Mouse (Mus musculus): ENCODE measurements around the gene Pelp1.
"Not testable (repeated sequence)": the region's sequence is repeated elsewhere in the genome, so short reads cannot be mapped to it uniquely, and the experiment has no call there.

Gene Pelp1

DNA sequence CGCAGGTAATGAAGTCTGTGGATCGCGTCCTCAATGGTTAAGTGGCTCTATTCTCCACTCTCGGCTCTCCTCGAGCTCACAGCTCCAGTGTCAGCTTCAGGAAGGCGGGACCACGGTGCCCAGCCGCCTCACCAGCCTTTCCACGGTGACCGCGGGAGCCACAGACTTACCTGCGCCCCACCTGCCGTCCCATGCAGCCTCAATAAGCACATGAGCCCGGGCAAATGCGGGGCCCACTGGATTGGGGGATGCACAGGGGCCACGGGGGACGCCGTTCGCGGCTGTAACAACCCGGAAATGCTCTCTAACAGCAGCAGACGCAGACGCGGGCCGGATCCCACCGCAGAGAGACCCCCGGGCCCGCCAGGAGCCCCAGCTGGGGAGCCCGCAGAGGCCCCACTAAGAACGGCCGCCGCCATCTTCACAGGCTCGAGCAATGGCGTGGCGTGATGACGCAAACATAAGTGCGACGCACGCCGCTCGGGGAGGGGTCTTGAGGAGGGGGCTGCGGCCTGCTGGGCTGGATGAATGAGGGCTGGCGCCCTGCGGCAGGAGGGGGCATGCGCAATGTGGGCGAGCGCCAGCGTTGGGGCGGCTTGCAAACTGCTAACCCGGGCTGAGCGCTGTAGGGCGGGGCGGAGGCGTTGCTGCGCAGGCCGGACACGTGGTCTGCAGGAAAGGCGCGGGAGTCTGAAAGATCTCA lies at the start of gene Pelp1:
Gene Pelp1 (minus strand): TSS at position 438 of the 703 bp plus-strand sequence.
- DNase-seq: peak; percentile 87

DNA sequence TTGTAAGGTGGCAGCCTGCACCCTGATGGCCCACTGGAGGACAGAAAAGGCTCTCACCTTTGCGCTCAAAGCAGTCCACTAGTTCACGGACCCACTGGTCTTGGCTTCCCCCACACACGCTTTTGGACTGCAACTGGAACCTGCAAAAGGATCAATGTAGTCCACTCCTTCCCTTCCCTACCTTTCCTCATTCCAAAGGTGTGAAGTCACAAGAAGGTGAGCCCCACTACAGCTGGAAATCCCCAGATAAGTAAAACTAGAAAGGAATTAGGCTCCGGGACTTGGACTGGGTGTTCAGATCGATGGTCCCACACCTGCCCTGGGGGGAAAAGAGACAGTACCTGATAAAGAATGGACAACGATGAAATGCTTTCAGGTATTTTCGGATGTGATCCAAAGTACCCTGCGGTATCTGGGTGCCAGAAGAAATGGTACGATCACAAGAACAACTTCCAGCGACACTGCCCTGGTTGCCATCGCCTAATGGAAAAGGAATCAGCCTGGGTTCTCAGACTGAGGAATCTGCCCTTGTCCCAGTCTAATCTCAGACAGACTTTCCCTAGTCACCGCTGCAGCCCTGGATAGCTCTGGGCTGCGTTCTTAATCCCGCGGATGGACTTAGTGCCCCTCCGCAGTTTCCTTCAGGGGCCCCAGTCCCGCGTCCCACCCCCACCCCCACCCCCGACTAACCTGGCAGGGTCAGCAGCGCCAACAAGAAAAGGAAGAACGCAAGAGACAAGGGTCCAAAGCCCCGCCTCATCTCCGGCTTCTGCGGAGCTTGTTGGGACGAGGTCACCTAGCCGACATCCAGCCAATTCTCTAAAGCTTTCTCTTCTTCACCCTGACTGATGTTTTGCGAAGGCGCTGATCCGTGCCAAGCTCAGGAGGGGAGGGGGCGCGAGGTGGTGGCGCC lies 49.1 kb upstream of the Pelp1 start, which contains the start of gene Zmynd15:
Gene Zmynd15 (plus strand): TSS at position 746 of the 913 bp plus-strand sequence.
- DNase-seq: no peak

DNA sequence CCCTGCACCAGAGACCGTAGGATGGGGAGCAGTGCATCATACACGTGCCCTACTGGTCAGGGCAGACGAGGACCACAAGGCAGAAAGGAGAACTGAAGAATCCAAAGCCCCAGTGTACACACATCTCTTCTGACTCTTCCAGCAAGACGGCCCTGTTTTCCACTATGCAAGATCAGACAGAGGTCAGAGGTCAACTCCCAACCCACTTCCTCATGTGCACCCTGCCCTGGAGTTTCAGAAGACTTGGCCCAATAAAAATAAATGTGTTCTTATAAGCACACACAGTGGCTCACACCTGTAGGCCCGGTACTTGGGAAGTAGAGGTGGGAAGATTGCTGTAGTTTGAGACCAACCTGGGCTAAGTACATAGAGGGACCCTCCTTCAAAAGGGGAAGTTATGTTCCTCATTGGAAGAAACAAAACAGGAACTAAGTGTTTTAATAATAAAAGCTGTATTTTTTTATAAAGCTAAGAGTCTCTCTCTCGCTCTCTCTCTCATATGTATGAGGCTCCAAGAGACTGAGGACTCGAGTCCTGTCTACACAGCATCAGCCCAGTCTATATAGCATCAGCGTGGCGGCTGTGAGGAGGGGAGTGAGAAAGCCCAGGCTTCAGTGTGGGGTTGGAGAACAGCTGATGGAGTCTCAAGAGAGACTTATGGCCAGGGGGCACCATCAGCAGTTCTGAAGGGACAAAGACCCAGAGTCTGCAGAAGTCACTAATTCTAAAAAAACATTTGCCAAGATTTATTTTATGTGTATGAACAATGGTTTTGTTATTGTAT lies 43.6 kb upstream of the Pelp1 start:
- DNase-seq: no peak

DNA sequence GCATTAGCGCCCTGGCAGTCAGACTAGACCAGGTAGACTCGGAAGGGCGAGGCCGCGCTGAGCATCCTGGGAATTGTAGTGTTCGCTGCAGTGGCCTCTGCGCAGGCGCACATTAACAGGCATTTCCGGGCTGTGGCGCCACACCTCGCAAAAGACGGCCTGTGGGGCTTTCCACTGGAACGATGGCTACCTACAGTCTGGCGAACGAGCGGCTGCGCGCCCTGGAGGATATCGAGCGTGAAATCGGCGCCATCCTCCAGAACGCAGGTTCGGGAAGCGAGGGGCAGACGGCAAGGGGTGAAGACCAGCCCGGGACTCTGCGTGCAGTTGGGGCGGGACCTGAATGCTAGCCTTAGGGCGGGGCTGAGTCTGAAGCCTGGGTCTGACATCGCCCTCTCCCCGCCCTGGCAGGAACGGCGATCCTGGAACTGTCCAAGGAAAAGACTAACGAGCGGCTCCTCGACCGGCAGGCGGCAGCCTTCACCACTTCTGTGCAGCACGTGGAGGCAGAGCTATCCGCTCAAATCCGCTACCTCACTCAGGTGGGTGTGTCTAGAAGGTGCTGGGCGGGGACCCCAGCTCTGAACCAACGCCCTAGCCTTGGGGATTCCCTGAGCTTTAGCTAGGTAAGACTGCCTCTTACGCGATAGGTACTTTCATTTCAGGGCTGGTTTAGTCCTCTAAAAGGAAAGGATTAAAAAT lies 42.1 kb upstream of the Pelp1 start, which contains the start of gene Med11:
Gene Med11 (plus strand): TSS at position 123 of the 702 bp plus-strand sequence.
- DNase-seq: peak; percentile 96

DNA sequence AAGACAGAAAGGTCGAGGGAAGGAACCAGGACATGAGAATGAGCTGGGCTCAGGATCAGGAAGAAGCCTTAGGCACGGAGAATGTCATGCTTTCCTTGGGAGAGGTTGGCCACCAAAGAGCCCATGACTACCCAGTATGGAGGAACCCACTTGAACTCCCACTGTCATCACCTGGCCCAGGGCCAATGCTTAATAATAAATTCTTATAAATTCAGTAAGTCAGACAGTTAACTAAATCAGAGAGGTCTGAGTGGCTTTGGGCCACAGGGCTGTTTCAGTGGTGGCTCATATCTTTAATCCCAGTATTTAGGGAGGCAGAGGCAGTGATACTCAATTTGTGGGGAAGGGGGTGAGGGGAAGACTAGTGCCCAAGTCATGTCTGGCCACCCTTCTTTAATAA lies 41.1 kb upstream of the Pelp1 start:
- no peak for DNase-seq

DNA sequence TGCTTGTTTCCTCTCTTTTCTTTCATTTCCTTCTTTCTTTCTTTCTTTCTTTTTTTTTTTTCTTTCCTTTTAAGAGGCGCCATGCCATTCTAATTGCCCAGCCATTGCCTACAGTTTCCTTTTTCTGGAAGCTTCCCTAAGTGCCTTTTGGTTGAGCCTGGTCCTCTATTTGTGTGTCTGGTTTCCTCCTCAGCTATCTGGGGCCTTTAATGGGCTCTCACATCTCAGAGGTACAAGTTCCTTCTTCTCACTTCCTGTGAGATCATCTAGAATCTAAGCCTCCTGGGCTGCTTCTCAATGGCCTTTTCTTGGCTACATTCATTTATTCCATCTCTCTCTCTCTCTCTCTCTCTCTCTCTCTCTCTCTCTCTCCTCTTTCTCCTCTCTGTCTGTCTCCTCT lies 37.5 kb upstream of the Pelp1 start:
- no peak for DNase-seq

DNA sequence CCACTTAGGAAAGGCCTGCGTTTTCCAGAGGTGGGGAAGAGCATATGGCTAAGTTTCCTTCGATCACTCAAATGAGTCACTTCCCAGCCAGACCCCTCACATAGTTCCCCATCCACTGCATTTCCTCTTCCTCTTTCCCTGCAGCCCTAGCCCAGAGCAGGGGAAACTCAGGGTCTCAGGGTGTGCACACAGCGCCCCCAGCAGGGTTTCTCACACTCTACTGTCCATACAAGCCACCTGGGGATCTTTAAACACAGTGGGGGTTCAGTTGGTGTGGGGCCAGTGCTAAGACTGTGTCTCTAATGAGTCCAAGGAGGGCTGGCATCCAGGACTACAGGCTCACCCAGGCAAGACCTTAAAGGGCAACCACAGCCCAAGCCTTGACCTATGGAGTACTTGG lies 36.9 kb upstream of the Pelp1 start:
- no peak for DNase-seq

DNA sequence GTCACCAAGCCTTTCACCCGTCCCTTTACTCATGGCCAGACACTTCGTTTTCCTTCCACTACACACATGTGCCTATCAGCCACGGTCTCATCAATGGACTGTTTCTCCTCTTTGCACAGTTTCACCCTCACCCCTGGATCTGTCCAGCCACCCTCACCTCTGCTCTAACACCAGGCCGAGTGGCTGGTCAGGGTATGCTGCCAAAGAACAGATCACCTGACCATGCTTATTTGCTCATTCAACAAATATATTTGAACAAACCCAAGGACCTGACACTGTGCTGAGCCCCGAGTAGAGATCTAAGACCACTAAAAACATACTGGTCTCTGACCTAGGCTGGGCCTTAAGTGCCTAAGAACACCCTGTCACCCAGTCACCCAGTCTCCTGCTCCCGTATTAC lies 34.8 kb upstream of the Pelp1 start:
- no peak for DNase-seq

DNA sequence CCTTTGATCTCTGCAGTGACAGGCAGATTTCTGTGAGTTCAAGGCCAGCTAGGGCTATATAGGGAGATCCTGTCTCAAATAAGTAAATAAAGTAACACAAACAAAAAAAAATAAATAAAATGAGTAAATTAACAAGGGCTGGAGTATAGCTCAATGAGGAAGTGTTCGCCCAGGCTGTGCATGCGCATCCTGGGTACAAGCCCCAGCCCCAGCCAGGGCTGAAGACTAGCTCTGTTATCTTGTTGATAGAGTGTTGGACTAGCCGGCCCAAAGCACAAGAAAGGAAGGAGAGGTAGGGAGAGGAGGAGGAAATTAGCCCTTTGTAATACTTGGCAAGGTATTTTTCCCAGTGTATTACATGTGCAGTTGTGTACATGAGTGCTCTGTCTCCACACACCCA lies 34.1 kb upstream of the Pelp1 start:
- no peak for DNase-seq

DNA sequence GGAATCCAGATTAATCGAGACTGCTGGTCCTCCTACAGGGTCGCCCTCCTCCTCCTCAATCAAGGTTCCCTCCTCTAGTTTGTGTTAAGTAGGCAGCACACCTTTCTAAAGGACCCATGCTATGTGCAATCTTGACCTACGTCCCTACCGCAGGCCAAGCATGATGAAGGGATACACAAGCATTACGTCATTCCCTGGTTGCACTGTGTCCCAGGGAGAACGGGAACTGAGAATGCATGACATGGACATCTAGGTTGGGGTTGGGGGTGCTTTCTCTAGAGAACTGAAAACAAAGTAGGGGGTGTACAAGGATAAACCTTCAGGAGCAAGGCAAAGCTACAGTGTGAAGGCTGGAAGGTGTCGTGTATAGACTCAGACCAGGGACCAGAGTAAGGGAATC lies 32.1 kb upstream of the Pelp1 start:
- no peak for DNase-seq

DNA sequence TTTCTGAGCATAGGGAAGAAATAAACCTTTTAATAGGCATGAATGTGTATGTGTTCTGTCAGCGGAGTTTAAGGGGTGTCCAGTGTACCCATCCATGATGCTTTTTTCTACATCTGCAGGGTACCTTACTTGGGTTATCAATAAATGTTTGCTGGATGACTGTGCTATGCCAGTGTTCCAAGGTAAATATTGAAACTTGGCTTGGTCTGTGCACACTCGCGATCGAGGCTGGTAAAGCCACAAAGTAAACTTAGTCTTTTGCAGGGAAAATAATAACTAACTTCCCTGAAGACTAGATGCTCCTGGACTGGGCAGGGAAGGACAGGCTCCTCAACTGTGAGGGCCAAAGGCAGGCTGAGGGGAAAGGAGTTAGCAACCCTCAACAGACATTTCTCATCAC lies 30.8 kb upstream of the Pelp1 start:
- no peak for DNase-seq

DNA sequence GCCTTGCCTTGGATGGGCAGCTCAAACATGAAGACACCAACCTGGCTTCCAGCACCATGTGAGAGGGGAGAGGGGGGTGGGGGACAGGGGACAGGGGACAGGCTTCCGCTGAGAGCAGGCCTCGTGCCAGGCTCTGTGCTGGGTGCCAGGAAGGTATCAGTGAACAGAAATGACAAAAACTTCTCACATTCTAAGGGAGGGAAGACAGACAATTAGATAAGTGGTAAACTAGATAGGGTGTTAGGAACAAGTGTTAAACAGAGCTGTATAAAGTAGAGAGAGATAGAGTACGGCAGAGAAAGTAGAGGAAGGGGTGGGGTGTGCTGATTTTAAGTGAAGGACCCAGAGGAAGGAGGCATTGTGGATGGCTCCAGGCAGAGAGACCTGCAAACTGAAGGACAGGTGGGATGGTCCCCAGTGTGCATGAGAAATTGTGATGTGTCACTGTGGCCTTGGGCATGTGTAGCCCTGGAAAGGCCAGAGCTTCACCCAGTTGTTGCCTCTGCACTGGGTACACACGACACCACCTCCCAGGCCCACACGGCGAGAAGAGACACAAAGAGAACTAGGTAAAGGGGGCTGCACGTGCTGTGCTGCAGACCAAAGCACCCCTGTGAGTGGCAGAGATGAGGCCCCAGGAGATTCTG lies 29.0 kb upstream of the Pelp1 start:
- no peak for DNase-seq

DNA sequence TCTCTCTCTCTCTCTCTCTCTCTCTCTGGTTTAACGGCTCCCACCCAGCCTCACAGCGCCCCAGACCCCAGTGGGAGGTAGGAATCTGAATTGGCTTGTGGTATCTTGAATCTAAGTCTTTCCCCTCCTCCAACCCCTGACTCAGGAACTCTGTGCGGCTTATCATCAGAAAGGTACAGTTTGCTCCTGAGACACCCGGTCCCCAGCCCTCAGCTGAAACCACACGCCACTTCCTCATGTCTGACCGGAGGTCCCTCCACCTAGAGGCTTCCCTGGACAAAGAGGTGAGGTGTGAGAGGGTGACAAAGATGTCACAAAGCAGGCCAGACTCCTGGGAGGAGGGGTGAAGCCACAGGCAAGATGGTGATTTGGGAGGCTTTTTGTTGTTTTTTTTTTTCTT lies 27.6 kb upstream of the Pelp1 start:
- DNase-seq: no peak

DNA sequence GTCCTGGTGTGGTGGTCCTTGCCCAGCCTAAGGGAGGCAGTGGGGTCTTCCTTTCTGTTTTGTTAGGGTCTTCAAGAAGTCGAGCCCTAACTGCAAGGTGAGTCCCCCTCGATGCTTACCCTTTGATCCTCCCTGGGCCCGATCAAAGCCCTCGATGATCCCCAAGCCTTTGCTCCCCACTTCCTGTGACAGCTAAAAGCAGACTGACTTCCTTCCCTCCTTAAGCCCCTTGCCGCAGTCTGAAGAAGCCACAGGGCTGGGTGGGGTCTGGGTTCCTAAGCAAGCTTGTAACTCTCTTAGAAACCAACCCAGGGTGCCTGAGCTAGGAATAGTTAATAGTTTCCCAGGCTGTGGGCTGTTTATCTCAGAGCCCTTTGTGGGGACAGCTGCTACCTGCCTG lies 25.6 kb upstream of the Pelp1 start:
- DNase-seq: no peak

DNA sequence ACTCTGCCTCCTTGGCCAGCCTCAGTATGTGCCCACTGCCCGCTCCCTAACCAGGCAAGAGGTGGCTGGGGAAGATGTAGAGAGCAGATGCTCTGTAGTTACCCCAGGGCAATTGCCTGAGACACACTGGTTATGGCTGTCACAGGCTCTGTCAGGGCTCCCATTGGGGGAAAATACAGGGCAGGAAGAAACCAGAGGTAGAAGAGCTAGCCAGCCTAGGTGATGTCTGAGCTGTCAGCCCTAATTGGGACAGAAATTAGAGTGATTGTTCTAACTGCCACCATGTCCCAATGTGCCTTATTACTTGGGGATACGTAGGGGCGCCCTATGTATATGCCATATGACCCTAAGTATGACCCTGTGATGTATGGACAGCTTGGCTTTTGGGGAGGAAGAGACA lies 24.1 kb upstream of the Pelp1 start:
- no peak for DNase-seq

DNA sequence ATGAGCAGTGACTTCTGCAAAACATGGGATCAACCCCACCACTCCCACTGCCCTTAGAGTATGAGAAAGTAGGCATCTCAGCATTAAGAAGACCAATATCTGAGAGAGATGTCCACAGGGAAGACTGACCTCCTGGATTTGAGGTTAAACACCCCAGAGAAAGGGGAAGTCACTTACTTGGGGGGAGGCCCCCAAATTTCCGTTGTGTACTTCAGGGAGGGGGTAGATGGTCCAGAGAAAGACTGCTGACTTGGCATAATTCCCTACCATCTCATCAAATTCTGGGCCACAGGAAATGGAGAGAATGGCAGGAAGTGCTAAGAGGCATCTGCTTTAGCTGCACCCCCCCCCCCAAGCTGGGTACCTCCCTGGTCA lies 23.7 kb upstream of the Pelp1 start:
- DNase-seq: no peak

DNA sequence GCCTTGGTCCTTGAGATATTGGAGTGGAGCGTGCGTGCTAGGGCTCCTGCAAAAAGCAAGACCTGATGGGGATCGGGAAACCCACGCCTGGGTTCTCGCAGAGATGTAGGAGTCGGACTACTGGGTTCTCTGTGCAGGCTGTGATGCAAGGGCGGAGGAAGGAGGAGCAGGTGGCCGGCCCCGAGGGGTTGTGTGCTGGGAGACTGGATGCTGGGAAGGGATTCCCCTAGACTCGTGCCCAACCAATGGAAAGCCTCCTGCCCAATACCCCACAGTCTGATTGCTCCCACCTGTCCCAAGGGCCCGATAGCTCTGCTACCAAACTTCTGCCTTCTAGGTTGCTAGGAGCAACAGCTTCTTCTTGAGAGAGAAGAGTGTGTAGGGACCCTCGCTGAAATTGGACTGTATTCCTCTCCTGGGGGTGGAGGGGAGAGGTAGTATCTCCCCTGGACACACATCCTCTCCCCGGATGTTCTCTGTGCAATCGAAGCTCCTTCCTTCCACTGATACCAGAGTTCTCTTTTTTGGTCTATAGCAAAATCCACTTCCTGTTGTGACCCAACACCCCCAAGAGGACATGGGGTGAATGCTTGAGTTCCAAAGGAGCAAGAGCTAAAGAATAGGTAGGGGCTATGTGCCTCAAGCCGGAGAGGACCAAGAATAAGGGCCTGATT lies 23.2 kb upstream of the Pelp1 start:
- peak; percentile 49 for DNase-seq

DNA sequence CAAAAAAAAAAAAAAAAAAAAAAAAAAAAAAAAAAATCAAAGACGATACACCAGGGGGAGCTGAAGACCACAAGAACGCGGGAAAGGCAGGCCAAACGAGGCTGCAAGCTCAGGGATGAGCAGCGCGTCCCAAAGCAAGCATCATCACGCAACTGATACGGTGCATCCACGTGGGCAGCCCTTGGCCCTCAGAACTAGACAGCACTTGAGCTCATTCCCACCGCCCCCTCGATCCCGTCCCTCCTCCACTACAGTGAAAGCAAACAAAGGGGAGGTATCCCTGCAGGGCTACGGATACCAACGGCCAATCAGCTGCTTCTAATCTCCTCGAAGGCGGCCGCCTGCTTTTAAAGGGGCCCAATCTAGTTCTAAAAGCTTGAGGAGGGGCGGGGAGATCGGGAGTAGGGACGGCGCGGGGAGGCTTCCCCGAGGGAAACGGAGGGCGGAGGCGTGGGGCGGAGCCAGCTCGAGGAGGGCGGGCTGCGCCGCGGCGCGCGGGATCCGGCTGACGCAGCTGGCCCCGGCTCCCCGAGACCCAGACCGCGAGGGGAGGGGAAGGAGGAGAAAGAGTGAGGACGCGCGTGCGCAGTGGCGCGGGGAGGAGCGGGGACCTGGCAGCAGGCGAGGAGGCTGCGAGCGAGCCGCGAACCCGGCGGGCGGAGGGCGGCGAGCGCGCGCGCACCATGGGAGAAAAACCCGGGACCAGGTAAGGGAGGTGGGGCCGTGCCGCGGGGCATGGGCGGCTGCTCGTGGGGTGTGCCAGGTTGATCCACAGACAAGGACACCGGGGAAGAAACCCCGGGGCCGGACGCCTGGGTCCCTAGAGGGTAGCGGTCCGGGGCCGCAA lies 22.4 kb upstream of the Pelp1 start, which contains the start of gene Arrb2:
Gene Arrb2 (plus strand): TSS at position 588 of the 847 bp plus-strand sequence.
- DNase-seq: peak; percentile 99

DNA sequence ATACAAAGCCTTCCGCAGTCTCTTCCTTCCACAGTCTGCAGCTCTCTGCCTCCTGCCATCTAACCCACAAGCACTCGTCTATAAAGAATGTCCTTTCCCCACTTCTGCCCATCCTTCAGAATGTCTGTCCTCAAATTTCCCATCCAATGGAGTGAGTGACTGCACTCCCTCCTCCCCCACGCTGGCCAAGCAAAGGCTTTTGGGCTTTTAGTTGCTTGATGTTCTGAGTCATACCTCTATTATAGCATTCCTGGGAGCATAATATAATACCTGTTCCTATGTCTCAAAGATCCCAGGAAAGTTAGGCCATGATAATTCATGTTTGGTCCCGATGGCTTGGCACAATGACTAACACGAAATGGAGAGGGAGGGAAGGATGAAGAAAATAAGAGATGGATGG lies 21.7 kb upstream of the Pelp1 start:
- DNase-seq: no peak

DNA sequence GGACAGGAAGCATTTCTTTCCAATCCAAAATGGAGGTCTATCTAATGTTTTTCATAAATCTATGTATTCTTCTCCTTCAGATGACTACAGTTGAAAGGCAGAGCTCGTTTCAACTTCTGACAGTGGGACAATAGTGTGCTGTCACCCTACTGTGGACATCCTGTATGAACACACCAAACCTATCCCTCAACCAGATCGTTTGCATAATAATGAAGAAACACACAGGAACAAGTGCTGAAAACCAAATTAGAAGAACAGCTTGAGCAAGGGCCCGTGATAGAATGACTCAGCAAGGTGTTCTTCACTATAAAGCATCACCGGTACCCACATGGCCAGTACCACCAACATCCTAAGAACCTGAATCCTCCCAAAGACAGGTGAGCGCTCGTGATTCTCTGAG lies 16.8 kb upstream of the Pelp1 start:
- DNase-seq: not testable (repeated sequence)
